Mouse (Mus musculus) erythroblast, adult 5-6 weeks (primary cell): ENCODE measurements around the gene Galr2. TPM values are rescaled to one million over a fixed set of nuclear protein-coding genes. Genes with fewer than 3 reads are reported as not detected.

Experiments
- total RNA-seq, 2 experiments: library from RNA; stranded (forward) in 1 of 2; stranded (reverse) in 1 of 2; fragments of 150-400 nt in 1 of 2; fragments of 200-764, 138-1000 nt in 1 of 2; gene quantifications; 2 replicates each; pipeline versions ENCODE4 v1.2.3 to v1.2.4; 2015 to 2017; ENCODE audit warnings: low replicate concordance in 2 of 2

Gene Galr2
- total RNA-seq, 2 experiments from 2014 or later = not detected

Other genes starting within 250 kb of the Galr2 start
- 4.2 and 4.8 TPM in 2 replicates for gene Unc13d, start 203.0 kb upstream of the Galr2 start, total RNA-seq (2015; ENCODE audit: low replicate concordance)
- gene Unc13d, start 203.0 kb upstream of the Galr2 start, total RNA-seq (2017; ENCODE audit: low replicate concordance) = 4.3 and 7.0 TPM in 2 replicates
- 105 and 125 TPM in 2 replicates for gene Wbp2, start 193.9 kb upstream of the Galr2 start, total RNA-seq (2015; ENCODE audit: low replicate concordance)
- 58.0 and 68.8 TPM in 2 replicates for gene Wbp2, start 193.9 kb upstream of the Galr2 start, total RNA-seq (2017; ENCODE audit: low replicate concordance)
- gene Trim47, start 153.7 kb upstream of the Galr2 start, total RNA-seq (2015; ENCODE audit: low replicate concordance) = 1.0 and 2.5 TPM in 2 replicates
- gene Trim47, start 153.7 kb upstream of the Galr2 start, total RNA-seq (2017; ENCODE audit: low replicate concordance) = 1.3 TPM in 1 of 2 replicates, not detected in the other
- 0.38 and 2.3 TPM in 2 replicates for gene Trim65, start 149.8 kb upstream of the Galr2 start, total RNA-seq (2015; ENCODE audit: low replicate concordance)
- gene Trim65, start 149.8 kb upstream of the Galr2 start, total RNA-seq (2017; ENCODE audit: low replicate concordance) = 0.28 and 3.3 TPM in 2 replicates
- 10.0 and 19.8 TPM in 2 replicates for gene Mrpl38, start 142.1 kb upstream of the Galr2 start, total RNA-seq (2015; ENCODE audit: low replicate concordance)
- gene Mrpl38, start 142.1 kb upstream of the Galr2 start, total RNA-seq (2017; ENCODE audit: low replicate concordance) = 5.2 and 6.7 TPM in 2 replicates
- 6.1 and 14.6 TPM in 2 replicates for gene Fbf1, start 112.8 kb upstream of the Galr2 start, total RNA-seq (2015; ENCODE audit: low replicate concordance)
- gene Fbf1, start 112.8 kb upstream of the Galr2 start, total RNA-seq (2017; ENCODE audit: low replicate concordance) = 6.0 and 6.7 TPM in 2 replicates
- 10.4 and 14.4 TPM in 2 replicates for gene Ten1, start 82.1 kb upstream of the Galr2 start, total RNA-seq (2015; ENCODE audit: low replicate concordance)
- 2.7 and 6.4 TPM in 2 replicates for gene Ten1, start 82.1 kb upstream of the Galr2 start, total RNA-seq (2017; ENCODE audit: low replicate concordance)
- 8.3 and 8.6 TPM in 2 replicates for gene Acox1, start 81.9 kb upstream of the Galr2 start, total RNA-seq (2015; ENCODE audit: low replicate concordance)
- 11.3 and 12.7 TPM in 2 replicates for gene Acox1, start 81.9 kb upstream of the Galr2 start, total RNA-seq (2017; ENCODE audit: low replicate concordance)
- not detected in 2 replicates for gene Evpl, start 42.9 kb upstream of the Galr2 start, total RNA-seq (2015; ENCODE audit: low replicate concordance)
- gene Evpl, start 42.9 kb upstream of the Galr2 start, total RNA-seq (2017; ENCODE audit: low replicate concordance) = 0.09 and 0.56 TPM in 2 replicates
- gene Srp68, start 6.7 kb upstream of the Galr2 start, total RNA-seq (2015; ENCODE audit: low replicate concordance) = 7.5 and 11.7 TPM in 2 replicates
- gene Srp68, start 6.7 kb upstream of the Galr2 start, total RNA-seq (2017; ENCODE audit: low replicate concordance) = 8.5 and 15.1 TPM in 2 replicates
- gene Exoc7, start 26.3 kb downstream of the Galr2 start, total RNA-seq (2015; ENCODE audit: low replicate concordance) = 12.1 and 34.6 TPM in 2 replicates
- 7.8 and 14.1 TPM in 2 replicates for gene Exoc7, start 26.3 kb downstream of the Galr2 start, total RNA-seq (2017; ENCODE audit: low replicate concordance)
- gene Foxj1, start 54.5 kb downstream of the Galr2 start, total RNA-seq (2015; ENCODE audit: low replicate concordance) = not detected in 2 replicates
- gene Foxj1, start 54.5 kb downstream of the Galr2 start, total RNA-seq (2017; ENCODE audit: low replicate concordance) = not detected in 2 replicates
- 0.63 and 1.7 TPM in 2 replicates for gene Rnf157, start 132.1 kb downstream of the Galr2 start, total RNA-seq (2015; ENCODE audit: low replicate concordance)
- 2.0 and 2.1 TPM in 2 replicates for gene Rnf157, start 132.1 kb downstream of the Galr2 start, total RNA-seq (2017; ENCODE audit: low replicate concordance)
- 46.6 and 59.0 TPM in 2 replicates for gene Ubald2, start 153.2 kb downstream of the Galr2 start, total RNA-seq (2015; ENCODE audit: low replicate concordance)
- gene Ubald2, start 153.2 kb downstream of the Galr2 start, total RNA-seq (2017; ENCODE audit: low replicate concordance) = 27.0 and 41.7 TPM in 2 replicates
- gene Qrich2, start 185.3 kb downstream of the Galr2 start, total RNA-seq (2015; ENCODE audit: low replicate concordance) = not detected in 2 replicates
- 0.17 TPM in 1 of 2 replicates, not detected in the other for gene Qrich2, start 185.3 kb downstream of the Galr2 start, total RNA-seq (2017; ENCODE audit: low replicate concordance)
- 9.8 and 11.1 TPM in 2 replicates for gene Prpsap1, start 213.3 kb downstream of the Galr2 start, total RNA-seq (2015; ENCODE audit: low replicate concordance)
- gene Prpsap1, start 213.3 kb downstream of the Galr2 start, total RNA-seq (2017; ENCODE audit: low replicate concordance) = 9.2 and 14.1 TPM in 2 replicates
- gene Sphk1, start 250.0 kb downstream of the Galr2 start, total RNA-seq (2015; ENCODE audit: low replicate concordance) = 14.2 and 15.9 TPM in 2 replicates
- 45.3 and 46.3 TPM in 2 replicates for gene Sphk1, start 250.0 kb downstream of the Galr2 start, total RNA-seq (2017; ENCODE audit: low replicate concordance)